Mouse (Mus musculus) embryo, embryonic 11 days (tissue): ENCODE measurements around the gene Ston2.
"Not testable (repeated sequence)": the region's sequence is repeated elsewhere in the genome, so short reads cannot be mapped to it uniquely, and the experiment has no call there.

ENCODE experiments used
- DNase-seq: peaks from one replicate; pipeline ENCODE4 v3.0.0-alpha.2; 2015

Gene Ston2

DNA sequence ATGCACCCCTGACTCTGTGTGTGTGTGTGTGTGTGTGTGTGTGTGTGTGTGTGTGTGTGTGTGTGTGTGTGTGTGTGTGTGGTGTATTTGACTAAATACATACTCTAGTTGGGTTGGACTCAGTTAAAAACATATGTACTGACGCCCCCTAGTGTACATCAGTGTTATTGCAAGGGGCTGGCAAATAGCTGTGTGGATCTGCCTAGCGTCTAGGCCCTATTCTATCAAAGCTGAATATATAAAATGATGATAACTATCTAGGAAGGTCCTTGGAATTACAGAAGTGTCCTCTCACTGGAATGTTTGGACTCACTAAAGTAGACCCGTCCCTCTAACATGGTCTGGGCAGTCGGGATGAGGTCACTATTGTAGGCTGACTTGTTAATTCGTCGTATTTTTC, 1.6 kb upstream of the Ston2 start:
- peak; percentile 56 for DNase-seq

DNA sequence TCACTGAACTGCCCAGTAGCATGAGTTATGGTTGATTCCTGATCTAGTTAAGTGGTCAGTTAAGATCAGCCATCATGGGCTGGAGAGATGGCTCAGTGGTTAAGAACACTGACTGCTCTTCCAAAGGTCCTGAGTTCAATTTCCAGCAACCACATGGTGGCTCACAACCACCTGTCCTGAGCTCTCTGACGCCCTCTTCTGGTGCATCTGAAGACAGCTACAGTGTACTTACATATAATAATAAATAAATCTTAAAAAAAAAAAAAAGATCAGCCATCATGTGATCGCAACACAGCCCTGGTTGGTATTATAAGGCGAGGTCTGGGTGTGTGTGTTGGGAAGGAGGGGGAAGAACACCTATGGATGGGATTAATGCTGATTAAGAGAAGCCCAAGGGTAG, 259 bp upstream of the Ston2 start:
- DNase-seq: not testable (repeated sequence)

DNA sequence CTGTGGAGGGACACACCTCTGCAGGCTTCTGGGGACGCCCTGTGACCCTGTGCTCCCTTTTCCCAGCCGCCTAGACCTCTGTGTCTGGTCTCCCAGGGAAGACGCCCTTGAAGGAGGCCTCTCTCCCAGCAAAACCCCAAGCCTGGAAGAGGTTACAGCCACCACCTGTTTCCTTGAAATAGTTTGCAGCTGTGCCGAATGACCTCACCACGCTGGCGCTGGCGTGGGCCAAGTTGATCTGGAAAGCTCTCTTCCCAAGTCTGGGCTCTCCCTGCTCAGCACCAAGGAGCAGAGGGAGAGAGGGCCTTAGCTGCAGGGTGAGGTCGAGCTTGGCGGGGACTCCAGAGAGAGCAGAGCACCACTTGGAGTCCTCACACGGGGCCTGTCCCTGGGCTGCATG, 1.8 kb downstream of the Ston2 start:
- peak; percentile 57 for DNase-seq

DNA sequence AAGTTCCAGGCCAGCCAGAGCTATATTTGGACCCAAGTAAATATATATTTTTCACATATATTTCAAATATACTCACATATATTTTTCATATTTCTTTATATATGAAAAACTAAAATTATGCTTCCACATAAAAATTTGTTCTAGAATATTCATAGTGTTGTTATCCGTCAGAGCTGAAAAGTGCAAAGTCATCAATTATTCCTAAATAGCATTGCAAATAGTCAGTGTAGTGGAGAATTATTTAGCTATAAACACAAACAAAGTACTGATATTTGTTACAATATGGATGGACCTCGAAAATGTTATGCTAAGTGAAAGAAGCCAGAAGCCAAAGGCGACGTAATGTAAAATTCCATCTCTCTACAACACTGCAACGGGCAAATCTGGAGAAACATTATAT, 6.8 kb downstream of the Ston2 start:
- DNase-seq: no peak

DNA sequence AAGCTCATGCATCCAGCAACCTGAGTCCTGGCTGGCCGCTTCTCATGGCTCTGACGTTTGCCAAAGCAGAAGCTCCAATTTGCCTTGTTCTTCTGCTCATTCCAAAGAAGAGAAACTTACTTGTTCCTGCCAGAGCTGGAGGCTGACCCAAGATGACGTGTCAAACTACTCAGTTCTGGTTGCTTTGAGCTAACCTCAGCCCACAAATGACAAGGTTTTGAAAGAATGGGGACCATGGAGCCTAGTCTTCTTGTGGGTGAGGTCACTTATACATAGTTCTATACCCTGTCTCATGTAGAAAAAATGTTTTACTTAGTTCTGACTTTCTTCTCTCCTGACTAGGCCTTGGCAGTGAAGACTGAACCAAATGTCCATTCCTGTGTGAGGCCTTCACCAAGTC, 7.7 kb downstream of the Ston2 start:
- no peak for DNase-seq

DNA sequence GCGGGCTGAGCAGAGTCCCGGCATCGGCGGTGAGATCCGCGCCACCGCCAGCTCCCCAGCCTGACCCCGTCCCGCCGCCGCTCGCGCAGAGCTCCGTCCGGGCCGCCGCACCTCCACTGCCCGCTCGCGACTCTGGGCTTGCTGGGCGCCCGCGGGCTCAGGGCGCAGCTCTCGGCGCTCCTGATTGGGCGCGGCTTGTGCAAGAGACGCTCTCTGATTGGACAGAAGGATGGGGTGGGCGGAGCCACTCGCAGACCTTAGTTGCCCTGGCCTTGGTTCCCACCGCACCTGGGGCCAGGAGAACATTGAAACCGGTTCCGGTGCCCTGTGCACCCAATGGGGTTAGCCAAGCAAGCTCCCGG, 9.2 kb downstream of the Ston2 start:
- peak; percentile 93 for DNase-seq

DNA sequence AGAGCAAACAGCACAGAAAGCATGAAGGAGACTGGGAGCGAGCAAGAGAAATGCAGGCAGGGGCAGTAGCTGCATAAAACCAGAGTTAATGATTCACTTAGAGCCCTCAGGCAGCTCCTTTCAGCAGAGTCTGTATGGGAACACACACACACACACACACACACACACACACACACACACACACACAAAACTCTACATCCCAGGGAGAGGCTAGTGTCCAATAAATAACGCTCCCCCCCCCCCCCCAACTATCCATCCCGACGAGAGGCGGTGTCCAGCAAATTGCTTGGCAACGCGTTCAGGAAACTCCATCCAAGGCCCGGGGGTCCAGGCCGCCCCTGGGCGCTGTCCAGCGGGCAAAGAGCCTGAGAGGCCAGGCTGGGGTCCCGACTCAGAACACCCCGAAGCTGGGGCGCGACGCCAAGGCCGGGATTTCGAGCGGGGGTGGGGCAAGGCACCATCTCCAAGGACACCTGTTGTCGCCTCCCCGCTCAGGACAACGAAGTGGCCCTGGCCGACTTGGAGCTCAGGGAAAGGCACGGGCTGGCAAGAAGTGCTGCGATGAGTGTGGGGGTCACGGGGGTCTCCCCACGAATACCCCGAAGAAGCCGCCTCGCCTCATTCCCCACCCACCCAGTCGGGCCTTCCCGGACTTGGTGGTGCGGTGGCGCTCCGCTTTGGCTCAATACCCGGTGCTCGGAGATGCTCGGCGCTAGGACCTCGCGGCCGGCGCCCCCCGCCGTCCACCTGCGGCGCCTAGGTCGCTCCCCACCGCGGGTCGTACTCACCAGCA, 9.8 kb downstream of the Ston2 start:
- peak; percentile 59 for DNase-seq

DNA sequence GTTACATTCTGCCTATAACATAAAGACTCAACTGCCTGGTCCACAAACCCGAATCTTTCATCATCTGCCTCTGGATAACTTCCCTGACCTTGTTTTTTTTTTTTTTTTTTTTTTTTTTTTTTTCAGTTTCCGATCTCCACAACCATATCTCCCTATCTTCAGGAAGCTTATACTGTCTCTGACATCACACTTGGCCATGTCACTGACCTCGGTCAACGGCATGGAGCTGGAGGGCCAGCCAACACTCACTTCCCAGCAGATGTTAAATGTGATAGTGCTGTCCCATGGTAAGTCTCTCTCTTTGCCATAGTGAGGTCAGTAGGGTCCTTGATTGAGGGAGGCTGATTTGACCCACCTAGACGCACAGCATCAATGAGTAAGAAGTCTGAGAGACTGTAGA, 11.8 kb downstream of the Ston2 start:
- DNase-seq: no peak

DNA sequence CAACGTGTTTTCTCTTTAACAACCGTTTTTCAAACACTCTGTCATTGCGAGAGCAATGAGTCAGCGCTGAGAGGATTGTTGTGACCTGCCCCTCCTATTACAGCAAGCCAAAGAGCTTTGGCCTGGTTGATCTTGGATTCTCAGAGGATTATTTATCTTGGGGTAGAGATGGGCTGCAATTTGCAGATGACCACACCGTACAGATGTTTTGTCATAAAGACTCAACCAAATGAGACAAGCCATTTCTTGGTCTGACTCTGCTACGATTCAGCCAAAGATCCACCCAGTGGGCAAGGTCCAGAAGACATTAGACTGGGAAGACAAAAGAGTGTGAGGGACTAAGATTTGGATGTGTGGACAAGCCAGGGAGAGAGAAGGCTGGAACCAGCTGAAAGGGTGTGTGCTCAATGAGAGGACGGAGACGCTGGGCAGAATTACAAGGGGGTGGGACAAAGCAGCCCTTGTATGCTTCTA, 13.3 kb downstream of the Ston2 start:
- DNase-seq: no peak

DNA sequence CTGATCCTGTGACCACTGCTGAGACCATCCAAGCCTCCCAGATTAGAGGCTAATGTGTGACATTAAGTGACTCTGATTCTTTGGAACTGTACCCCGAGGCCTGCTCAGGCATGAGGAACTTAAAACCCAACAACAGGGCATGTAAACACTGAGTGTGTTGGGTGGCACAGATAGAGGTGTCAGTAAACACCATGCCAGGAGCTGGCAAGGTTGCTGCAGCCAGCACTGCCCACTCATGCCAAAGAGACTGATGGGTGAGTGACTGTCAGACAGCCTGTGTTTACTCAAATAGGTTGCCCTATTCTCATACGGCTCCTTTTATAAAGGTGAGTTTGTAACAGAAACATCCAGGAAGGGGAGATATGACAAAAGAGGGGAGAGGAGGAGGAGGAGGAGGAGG, 19.3 kb downstream of the Ston2 start:
- no peak for DNase-seq

DNA sequence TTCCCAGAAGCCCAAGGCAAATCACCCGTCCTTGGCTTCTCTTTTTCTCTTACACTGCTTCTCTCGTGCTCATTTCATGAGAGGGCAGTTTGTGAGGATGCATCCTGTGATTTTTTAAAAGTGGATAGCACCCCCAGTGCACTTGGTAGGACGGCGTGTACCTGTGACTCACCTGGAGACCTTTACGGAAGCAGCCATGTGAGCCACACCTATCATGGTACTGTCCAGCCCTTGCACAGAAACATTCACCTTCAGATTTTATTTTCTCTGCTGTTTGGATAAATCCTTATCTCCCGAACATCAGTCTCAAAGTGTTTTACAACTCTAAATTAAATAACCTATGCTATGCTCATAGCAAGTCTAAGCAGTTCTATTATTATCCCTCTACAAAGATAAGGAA, 20.0 kb downstream of the Ston2 start:
- no peak for DNase-seq

DNA sequence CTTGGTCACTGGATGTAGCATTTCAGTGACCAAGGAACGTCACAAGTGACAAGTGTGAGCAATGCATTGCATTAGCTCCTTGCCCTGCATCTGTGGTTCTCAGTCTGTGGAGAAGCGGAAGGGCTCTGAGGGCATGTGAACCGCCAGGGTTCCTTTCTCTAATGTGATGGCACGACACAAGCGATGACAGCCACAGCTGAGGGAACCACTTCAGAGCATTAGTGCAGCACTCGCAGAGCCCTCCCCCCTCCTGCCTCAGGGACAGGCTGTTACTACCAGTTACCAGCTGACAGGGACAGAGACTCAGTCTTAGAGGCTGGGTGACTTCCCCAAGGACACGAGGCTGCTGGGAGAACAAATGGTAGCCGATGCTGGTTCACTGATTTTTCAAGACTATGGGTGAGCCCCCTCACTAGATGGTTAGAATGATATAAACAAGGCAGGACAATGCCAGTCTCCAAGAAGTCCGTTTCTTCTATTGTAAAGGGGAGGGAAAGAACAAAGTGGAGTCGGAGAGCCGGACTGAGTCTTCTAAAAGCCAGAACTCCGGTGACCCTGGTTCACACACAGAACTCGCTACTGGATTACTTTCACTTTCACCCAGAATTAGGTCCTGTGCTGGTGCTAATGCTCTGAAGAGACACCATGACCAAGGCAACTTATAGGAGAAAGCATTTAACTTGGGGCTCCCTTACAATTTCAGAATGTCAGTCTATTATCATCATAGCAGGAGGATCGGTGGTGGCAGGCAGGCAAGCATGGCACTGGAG, 21.7 kb downstream of the Ston2 start:
- DNase-seq: peak; percentile 69

DNA sequence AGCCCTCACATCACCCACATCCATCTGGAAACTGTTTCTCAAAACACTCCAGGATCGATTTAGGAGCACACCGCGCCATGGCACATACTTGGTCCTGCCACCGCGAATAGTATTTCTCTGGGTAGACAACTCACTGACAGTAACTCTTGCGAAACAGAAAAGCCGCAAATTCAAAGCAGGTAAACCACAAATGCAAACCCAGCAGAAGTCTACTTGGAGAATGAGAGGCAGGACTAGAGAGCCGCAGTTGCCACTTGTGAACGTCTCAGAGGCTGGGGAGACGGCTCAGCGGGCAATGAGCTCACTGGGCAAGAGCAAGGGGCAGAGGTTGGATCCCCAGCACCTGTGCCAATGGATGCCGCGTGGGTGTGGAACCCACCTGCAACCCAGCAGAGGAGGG, 22.7 kb downstream of the Ston2 start:
- DNase-seq: no peak

DNA sequence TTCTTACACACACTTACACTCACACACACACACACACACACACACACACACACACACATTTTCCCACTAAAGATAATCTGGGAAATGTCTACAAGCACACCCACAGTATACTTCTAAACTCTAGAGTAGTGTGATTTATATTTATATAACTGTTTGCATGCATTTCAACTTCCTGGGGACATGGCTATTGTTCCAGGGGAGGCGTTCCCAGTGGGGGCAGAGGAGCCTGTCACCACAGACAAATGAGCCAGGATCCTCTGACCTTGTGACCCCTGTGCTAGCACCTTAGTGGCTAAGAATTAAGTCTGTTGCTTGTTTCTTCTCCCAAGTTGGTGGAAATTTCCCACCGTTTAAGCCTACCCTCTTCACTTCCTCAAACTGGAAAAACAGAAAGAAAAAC, 23.1 kb downstream of the Ston2 start:
- DNase-seq: peak; percentile 36

DNA sequence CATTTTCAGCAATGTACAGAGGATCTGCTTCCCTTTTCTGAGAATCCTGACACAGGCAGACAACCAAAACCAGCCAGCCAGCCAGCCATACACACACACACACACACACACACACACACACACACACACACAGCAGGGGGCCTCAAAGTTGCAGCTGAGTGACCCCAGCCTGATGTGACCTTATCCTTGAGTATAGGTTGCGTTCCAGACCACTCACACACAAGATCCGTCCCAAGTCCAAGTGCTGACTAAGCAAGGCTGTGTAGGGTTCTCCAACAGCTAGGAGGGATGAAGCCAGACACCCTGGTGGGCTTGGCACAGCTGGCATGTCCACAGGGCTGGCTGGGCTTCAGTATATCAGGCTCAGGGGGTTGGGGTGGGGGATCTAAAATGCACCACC, 23.7 kb downstream of the Ston2 start:
- DNase-seq: peak; percentile 32

DNA sequence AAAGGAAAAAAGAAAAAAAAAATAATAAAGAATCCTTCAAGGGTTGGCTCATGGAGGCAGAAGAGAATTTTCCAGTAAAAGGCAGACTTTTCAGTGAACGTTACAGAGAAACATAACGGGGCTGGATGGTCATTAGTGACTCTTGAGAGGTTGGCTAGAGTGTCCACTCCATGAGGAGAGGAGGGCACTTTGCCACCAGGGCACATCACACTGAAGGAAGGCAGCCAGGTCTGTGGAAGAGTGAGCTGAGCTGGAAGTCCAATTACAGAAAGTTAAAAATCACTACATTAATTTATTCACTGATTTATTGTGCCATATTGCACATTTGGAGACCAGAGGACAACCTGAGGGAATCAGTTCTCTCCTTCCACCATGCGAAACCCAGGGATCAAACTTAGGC, 28.4 kb downstream of the Ston2 start:
- DNase-seq: no peak

DNA sequence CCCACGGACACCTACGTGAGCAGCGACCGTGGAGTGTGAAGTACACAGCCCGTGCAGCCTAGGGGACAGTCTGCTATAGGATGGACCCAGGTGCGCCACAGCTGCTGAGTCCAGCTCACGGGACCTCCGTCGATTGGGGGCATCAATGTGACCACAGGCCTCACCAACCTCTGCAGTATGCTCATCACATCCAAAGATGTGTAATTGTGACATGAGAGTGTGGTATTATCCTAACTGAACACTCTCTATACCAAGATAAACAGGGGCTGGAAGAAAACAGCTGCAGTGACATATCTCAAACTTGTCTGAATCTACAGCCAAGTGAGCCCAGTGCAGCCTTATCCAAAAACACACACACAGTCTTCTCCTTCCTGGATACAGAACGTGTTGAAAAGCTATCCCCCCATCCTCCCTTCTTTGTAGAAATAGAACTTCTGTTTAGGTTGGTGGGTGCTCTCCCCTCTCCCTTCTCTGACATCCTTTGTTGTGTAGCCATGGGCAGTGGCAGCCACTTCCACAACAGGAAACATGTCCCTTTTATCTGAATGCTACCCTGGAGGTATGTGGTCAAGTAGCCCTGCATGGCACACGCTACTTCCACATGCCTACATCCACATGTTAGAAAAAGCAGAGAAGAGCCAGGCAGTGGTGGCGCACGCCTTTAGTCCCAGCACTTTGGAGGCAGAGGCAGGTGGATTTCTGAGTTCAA, 30.2 kb downstream of the Ston2 start:
- DNase-seq: no peak

DNA sequence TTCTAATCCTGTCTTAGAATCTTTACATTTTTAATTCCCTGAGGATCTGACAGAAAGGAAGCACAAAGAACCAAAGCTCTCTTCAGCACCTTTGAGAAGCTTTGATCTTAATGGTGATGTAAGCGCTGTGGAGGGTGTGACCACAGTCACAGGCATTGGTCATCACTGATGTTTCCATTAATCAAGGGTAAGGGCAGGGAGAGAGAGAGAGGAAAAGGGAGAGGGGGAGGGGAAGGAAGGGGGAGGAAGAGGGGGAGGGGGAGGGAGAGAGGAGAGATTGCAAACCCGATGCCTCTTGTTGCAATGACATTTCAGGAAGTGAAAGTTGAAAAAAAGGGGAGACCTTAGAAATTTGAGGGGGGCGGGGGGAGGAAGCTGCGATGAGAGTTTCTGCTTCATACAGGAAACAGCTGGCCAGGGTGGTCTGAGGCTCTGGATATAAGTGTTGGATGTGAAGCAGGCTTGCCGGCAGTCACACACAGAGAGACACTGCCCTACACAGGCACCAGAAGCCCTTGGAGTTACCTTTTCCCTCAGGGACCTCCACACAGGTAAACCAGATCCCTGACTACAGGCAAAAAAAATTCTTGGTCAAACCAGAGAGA, 31.5 kb downstream of the Ston2 start:
- peak; percentile 31 for DNase-seq

DNA sequence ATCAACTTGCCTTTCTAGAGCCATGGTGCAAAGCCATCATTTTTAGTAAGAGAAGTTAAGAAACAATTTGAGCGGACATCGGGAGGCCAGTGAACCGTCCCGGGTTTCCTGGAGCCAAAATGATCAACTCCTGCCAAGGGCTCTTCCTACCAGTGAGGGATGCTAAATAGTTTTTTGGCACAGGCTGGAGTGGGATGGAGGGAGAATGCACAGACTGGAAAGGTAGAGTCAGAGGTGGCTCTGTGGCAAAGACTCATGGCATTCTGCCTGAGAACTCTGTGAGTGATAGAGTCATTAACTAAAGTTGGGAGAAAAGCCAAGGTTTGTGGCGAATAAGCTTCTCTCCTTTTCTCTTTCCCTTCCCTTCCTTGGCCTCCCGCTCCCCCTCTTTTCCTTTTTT, 33.6 kb downstream of the Ston2 start:
- DNase-seq: no peak

DNA sequence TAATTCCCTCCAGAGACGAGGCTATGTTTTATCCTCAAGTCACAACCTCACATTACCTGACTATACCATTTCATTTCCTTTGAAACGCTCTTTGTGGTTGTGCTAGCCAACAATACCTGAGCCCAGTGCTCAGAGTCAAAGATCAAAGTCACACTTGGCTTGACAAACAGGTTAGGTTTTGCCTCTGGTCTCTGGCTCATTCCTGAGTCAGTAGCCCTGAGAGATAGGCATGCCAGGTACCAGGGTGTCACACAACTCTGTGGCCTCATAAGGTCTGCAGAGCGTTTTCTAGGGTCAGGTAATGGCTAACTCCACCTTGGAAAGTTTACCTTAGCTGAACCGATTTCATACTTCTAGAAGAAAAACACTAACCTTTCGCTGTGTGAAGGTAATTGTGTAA, 35.5 kb downstream of the Ston2 start:
- DNase-seq: no peak

DNA sequence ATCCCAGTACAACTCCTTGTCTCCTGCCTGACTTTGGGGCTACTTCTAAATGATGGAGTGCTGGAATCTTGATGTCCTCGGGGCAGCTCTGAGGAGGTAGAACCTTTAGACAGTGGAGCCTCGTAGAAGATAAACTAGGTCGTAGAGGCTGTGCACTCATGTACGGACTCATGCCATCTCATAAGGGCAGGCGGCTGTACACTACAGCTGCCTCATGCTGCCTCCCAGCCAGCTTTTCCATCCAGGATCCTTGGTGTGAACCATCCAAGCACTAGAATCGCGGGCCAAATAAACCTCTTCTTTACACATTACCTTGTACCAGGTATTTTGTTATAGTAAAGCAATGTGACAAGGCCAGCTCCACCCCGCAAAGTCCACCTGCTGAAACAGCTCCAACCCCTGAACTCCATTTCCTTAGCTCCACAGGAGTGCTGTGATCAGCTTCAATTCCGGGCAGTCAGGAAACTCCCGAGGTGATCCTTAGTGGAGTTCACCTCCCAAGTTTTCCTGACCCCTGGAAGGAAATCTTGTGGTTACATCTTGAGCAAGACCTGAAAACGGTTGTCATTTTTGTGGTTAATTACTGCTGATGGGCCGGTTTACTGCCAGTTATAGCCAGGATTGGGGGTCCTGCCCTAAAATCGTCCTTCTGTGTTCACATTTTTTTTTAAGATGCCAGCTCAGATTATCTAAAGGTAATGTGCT, 36.1 kb downstream of the Ston2 start:
- no peak for DNase-seq

DNA sequence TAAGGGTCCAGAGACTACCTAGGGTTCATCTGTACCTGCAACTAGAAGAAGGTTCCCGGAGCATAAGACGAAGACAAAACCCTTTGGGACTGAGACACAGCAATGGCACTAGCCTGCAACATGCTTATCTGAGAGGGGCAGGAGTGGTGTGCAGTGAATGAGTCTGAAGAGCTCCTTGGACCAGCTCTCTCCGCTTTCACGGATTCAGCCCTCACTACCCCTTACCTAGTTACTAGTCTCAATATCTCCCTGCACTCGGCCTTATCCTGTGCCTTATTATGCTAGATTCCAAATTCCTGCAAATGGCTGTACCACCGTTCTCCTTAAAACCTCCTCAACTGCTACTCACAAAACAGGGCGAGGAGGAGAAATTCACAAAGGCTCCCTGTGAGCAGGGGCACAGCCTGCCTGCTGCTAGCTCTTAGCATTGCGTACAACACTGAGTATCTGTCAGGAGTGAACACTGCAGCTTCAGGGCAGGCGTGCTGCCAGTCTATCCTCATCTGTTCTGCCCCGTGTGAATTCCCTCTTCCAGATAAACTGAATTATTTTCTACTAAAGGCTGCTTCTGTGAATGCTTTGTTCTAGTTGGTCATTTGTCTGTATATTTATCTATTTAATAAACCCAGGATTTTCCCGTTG, 38.5 kb downstream of the Ston2 start:
- DNase-seq: no peak
